Mouse (Mus musculus) heart, postnatal 25 days (tissue): ENCODE results near the gene Il1r2. TPM values are rescaled to one million over a fixed set of nuclear protein-coding genes. Genes with fewer than 3 reads are reported as not detected.
A peak's percentile ranks its signal among the peaks of the same experiment; 100 is the strongest.

ENCODE experiments used
- DNase-seq: peaks from one replicate; pipeline ENCODE4 v3.0.0; 2022; ENCODE audit warnings: low spot score
- intact Hi-C: fragments of 180-260 bp; cut with DNase I; formaldehyde crosslinking; loops from one replicate; pipeline ENCODE4 v1.15.1; 2025
- total RNA-seq, 2 experiments: library from RNA; stranded (reverse); gene quantifications; 2 replicates each; pipeline ENCODE4 v1.2.3; 2021

Il1r2 gene
- total RNA-seq, 2 experiments from 2014 or later = not detected

- intact Hi-C loops = no loop called here
Observed at GRCm38 (mm10) chr1:40058013-40058412, 15.9 kb upstream of the Il1r2 start.

GRCm38 (mm10) chr1:40059122-40059774, 14.6 kb upstream of the Il1r2 start:
- intact Hi-C loops = no loop called here

More at GRCm38 (mm10) chr1:40058013-40058412, 15.9 kb upstream of the Il1r2 start:
- no peak for DNase-seq

GRCm38 (mm10) chr1:40061359-40061758, 12.5 kb upstream of the Il1r2 start:
- intact Hi-C loops = no loop called here
- peak; percentile 10 for DNase-seq

More at GRCm38 (mm10) chr1:40059122-40059774, 14.6 kb upstream of the Il1r2 start:
- DNase-seq = peak; percentile 28

- DNase-seq = no peak
- intact Hi-C loops = no loop called here
Observed at GRCm38 (mm10) chr1:40063409-40063808, 10.5 kb upstream of the Il1r2 start.

GRCm38 (mm10) chr1:40064508-40064907, 9.4 kb upstream of the Il1r2 start:
- intact Hi-C loops = no loop called here
- DNase-seq = no peak

- intact Hi-C loops = no loop called here
- no peak for DNase-seq
Observed at GRCm38 (mm10) chr1:40072558-40072957, 1.3 kb upstream of the Il1r2 start.

- no peak for DNase-seq
- intact Hi-C loops = no loop called here
Observed at GRCm38 (mm10) chr1:40077328-40077727, 3.4 kb downstream of the Il1r2 start.

GRCm38 (mm10) chr1:40081041-40081440, 7.2 kb downstream of the Il1r2 start:
- intact Hi-C loops = no loop called here
- DNase-seq = no peak

GRCm38 (mm10) chr1:40084386-40084785, 10.5 kb downstream of the Il1r2 start:
- no peak for DNase-seq
- intact Hi-C loops = no loop called here

GRCm38 (mm10) chr1:40085403-40086182, 11.7 kb downstream of the Il1r2 start:
- DNase-seq = peak; percentile 31
- intact Hi-C loops = no loop called here

- DNase-seq = no peak
- intact Hi-C loops = no loop called here
Observed at GRCm38 (mm10) chr1:40091160-40091559, 17.3 kb downstream of the Il1r2 start.

GRCm38 (mm10) chr1:40092541-40092940, 18.7 kb downstream of the Il1r2 start:
- DNase-seq = no peak
- intact Hi-C loops = no loop called here

- intact Hi-C loops = no loop called here
- DNase-seq = no peak
Observed at GRCm38 (mm10) chr1:40094601-40095304, 20.9 kb downstream of the Il1r2 start.

GRCm38 (mm10) chr1:40095585-40095984, 21.7 kb downstream of the Il1r2 start:
- DNase-seq = no peak

GRCm38 (mm10) chr1:40106306-40106705, 32.4 kb downstream of the Il1r2 start:
- no peak for DNase-seq
- intact Hi-C loops = no loop called here

More at GRCm38 (mm10) chr1:40095585-40095984, 21.7 kb downstream of the Il1r2 start:
- intact Hi-C loops = no loop called here

GRCm38 (mm10) chr1:40106719-40107118, 32.8 kb downstream of the Il1r2 start:
- no peak for DNase-seq
- intact Hi-C loops = no loop called here

- intact Hi-C loops = no loop called here
- DNase-seq = peak; percentile 40
Observed at GRCm38 (mm10) chr1:40107971-40108749, 34.3 kb downstream of the Il1r2 start.

- intact Hi-C loops = no loop called here
- DNase-seq = peak; percentile 46
Observed at GRCm38 (mm10) chr1:40109736-40110135, 35.9 kb downstream of the Il1r2 start.

- intact Hi-C loops = loop anchor here (1.0 to 5.0 kb wide), 4 partner anchors 57 to 263 kb away; no protein-coding TSS in a partner anchor
- DNase-seq = no peak
Observed at GRCm38 (mm10) chr1:40115271-40115670, 41.4 kb downstream of the Il1r2 start.

GRCm38 (mm10) chr1:40116422-40116821, 42.5 kb downstream of the Il1r2 start:
- DNase-seq = peak; percentile 72
- intact Hi-C loops = loop anchor here (2.0 to 5.0 kb wide), 5 partner anchors 56 to 426 kb away; no protein-coding TSS in a partner anchor
